Mouse (Mus musculus) intestine, embryonic 15.5 days (tissue): ENCODE results near the gene Atrnl1. TPM values are rescaled to one million over a fixed set of nuclear protein-coding genes. Genes with fewer than 3 reads are reported as not detected.
"Not testable (repeated sequence)": the region's sequence is repeated elsewhere in the genome, so short reads cannot be mapped to it uniquely, and the experiment has no call there.

Source experiments
- ATAC-seq: fragments of 200-750 bp; cut with Nextera tagmentation; 2 replicates; pipeline ENCODE4 v1.8.0; 2017; ENCODE audit warnings: moderate TSS enrichment, moderate library complexity
- H3K27ac ChIP-seq: fragments of 300-500 bp; sonication (generic); 2 replicates; pipeline ENCODE4 v1.5.1; 2015; ENCODE audit warnings: mild to moderate bottlenecking, inconsistent platforms
- H3K27me3 ChIP-seq: fragments of 300-500 bp; sonication (generic); replicated peaks from 2 replicates; pipeline ENCODE4 v1.6.1; 2015; ENCODE audit warnings: inconsistent platforms
- H3K36me3 ChIP-seq: fragments of 300-500 bp; sonication (generic); 2 replicates; pipeline ENCODE4 v1.6.1; 2015; ENCODE audit warnings: inconsistent platforms
- H3K4me1 ChIP-seq: fragments of 300-500 bp; sonication (generic); replicated peaks from 2 replicates; pipeline ENCODE4 v1.6.1; 2015; ENCODE audit warnings: inconsistent platforms
- H3K4me2 ChIP-seq: fragments of 300-500 bp; sonication (generic); replicated peaks from 2 replicates; pipeline ENCODE4 v1.6.1; 2015; ENCODE audit warnings: mild to moderate bottlenecking, inconsistent platforms
- H3K4me3 ChIP-seq: fragments of 300-500 bp; sonication (generic); replicated peaks from 2 replicates; pipeline ENCODE4 v1.5.1; 2015; ENCODE audit warnings: inconsistent platforms
- H3K9ac ChIP-seq: fragments of 300-500 bp; sonication (generic); 2 replicates; pipeline ENCODE4 v1.6.1; 2015; ENCODE audit warnings: inconsistent platforms
- H3K9me3 ChIP-seq: fragments of 300-500 bp; sonication (generic); 2 replicates; pipeline ENCODE4 v1.6.1; 2016; ENCODE audit warnings: inconsistent platforms
- WGBS: fragments of 180-500 bp; shearing (Covaris S2); methylation state at CpG from one replicate; pipeline ENCODE4 v1.1.7; 2015; 5-methylcytosine and 5-hydroxymethylcytosine counted together
- polyA plus RNA-seq: library from polyadenylated mRNA; unstranded; fragments of >200 nt; fragmentation: Nextera tagmentation; extraction: Ambion mirVana; gene quantifications from 2 replicates; pipeline ENCODE4 v1.2.1, GENCODE M21; 2015

The Atrnl1 gene
- polyA plus RNA-seq, 1 experiment from 2014 or later = 4.6 TPM

- no peaks in the 10 kb centered on the region for H3K27me3 ChIP-seq
- H3K27ac ChIP-seq = no peak overlapping the region
- WGBS = 94% methylated on average over 5 of the region's 5 CpGs
- no peak overlapping the region for H3K9ac ChIP-seq
- no peak for ATAC-seq
- H3K4me3 ChIP-seq = no peak overlapping the region
- H3K9me3 ChIP-seq = no peaks in the 10 kb centered on the region
- H3K4me2 ChIP-seq = no peak overlapping the region
- H3K4me1 ChIP-seq = no peaks in the 10 kb centered on the region
- no peaks in the 10 kb centered on the region for H3K36me3 ChIP-seq
Measured at GRCm38 (mm10) chr19:58044816-58045215, 434.0 kb downstream of the Atrnl1 start.

DNA sequence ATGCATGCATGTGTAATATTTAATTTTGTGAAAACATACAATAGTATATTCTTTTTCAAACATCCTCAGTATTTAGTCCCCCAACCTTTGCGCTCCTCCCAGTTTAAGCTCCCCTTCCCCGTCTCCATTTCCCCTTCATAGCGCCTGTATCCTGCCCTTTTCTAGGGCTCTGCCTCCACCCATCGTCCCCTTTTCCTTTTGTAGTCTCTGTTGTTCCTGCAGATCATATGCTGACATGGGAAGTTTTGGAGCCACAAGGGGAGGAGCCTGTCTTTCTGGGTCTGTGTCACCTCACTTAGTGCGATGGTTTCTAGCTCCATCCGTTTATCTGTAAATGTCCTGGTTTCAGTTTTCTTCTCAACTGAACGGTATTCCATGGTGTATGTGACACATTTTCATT, 435.8 kb downstream of the Atrnl1 start:
- H3K27ac ChIP-seq = no peak overlapping the region
- no peaks in the 10 kb centered on the region for H3K9me3 ChIP-seq
- WGBS = 85% methylated on average over 7 of the region's 7 CpGs
- no peaks in the 10 kb centered on the region for H3K4me1 ChIP-seq
- no peak overlapping the region for H3K4me2 ChIP-seq
- no peak for ATAC-seq
- H3K36me3 ChIP-seq = no peaks in the 10 kb centered on the region
- H3K27me3 ChIP-seq = no peaks in the 10 kb centered on the region
- no peak overlapping the region for H3K9ac ChIP-seq
- no peak overlapping the region for H3K4me3 ChIP-seq

GRCm38 (mm10) chr19:58050410-58050809, 439.6 kb downstream of the Atrnl1 start:
- ATAC-seq, H3K4me1 ChIP-seq, H3K27ac ChIP-seq, H3K9me3 ChIP-seq, H3K4me2 ChIP-seq, H3K36me3 ChIP-seq, H3K4me3 ChIP-seq, H3K27me3 ChIP-seq, H3K9ac ChIP-seq: not testable (repeated sequence)
- WGBS = 94% methylated on average over 8 of the region's 9 CpGs

- Histone ChIP-seq H3K4me3 (no peak overlapping the region), H3K4me2 (no peak overlapping the region), H3K9ac (no peak overlapping the region), H3K9me3 (no peaks in the 10 kb centered on the region), H3K4me1 (no peaks in the 10 kb centered on the region), H3K27me3 (no peaks in the 10 kb centered on the region), H3K27ac (no peak overlapping the region), H3K36me3 (no peaks in the 10 kb centered on the region)
- no peak for ATAC-seq
- 93% methylated on average over 8 of the region's 8 CpGs for WGBS
Measured at GRCm38 (mm10) chr19:58050986-58051385, 440.2 kb downstream of the Atrnl1 start.

GRCm38 (mm10) chr19:58051905-58052304, 441.1 kb downstream of the Atrnl1 start:
- 91% methylated on average over 13 of the region's 13 CpGs for WGBS
- no peak for ATAC-seq
- no peaks in the 10 kb centered on the region for H3K4me1 ChIP-seq
- no peak overlapping the region for H3K4me2 ChIP-seq
- no peaks in the 10 kb centered on the region for H3K27me3 ChIP-seq
- H3K4me3 ChIP-seq = no peak overlapping the region
- no peaks in the 10 kb centered on the region for H3K36me3 ChIP-seq
- H3K27ac ChIP-seq = no peak overlapping the region
- H3K9me3 ChIP-seq = no peaks in the 10 kb centered on the region
- H3K9ac ChIP-seq = no peak overlapping the region

DNA sequence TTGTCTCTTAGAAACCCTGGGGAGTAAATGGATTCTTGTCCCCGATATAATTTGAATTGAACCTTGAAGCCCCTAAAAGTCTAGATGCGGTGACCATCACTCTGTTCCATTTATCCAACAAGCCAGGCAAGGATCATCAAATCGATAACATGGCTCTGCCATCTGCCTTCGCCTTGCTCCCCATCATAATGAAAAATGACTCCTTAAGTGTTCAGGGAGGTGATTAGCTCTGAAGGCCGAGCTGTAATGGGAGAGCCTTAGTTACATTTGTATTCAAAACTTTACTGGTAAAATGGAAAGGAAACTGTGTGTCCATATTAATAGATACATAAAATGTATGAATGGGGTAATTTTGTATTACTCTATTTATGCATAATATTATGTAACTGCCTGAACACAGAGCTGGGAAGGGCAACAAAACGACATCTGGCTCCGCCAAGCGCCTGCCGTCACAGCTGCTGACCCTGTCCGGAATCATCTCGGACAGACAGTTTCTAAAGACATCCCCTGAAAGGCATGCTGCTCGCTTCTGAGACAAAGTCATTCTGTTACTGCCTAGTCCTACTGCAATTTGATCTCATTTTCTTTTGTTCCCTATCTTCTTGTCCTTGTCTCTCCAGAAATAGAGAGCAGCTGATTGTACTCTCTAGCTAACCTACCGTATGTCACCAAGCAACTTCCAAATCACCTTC, 441.8 kb downstream of the Atrnl1 start:
- no peak for ATAC-seq
- no peaks in the 10 kb centered on the region for H3K4me1 ChIP-seq
- H3K27ac ChIP-seq = no peak overlapping the region
- no peak overlapping the region for H3K4me3 ChIP-seq
- no peaks in the 10 kb centered on the region for H3K36me3 ChIP-seq
- 77% methylated on average over 13 of the region's 13 CpGs for WGBS
- H3K27me3 ChIP-seq = no peaks in the 10 kb centered on the region
- H3K4me2 ChIP-seq = no peak overlapping the region
- H3K9ac ChIP-seq = no peak overlapping the region
- H3K9me3 ChIP-seq = no peaks in the 10 kb centered on the region

- Histone ChIP-seq H3K27me3 (no peaks in the 10 kb centered on the region), H3K4me3 (no peak overlapping the region), H3K27ac (no peak overlapping the region), H3K4me2 (no peak overlapping the region), H3K9me3 (no peaks in the 10 kb centered on the region), H3K9ac (no peak overlapping the region), H3K4me1 (peaks cover 9% of the 10 kb centered on the region), H3K36me3 (no peaks in the 10 kb centered on the region)
- ATAC-seq = no peak
- 44% methylated on average over 9 of the region's 9 CpGs for WGBS
Measured at GRCm38 (mm10) chr19:58059719-58060118, 448.9 kb downstream of the Atrnl1 start.

- H3K27ac ChIP-seq = no peak overlapping the region
- no peaks in the 10 kb centered on the region for H3K9me3 ChIP-seq
- no peak overlapping the region for H3K4me3 ChIP-seq
- WGBS = 45% methylated on average over 12 of the region's 12 CpGs
- ATAC-seq = no peak
- H3K9ac ChIP-seq = no peak overlapping the region
- no peaks in the 10 kb centered on the region for H3K27me3 ChIP-seq
- no peaks in the 10 kb centered on the region for H3K36me3 ChIP-seq
- peaks cover 9% of the 10 kb centered on the region for H3K4me1 ChIP-seq
- H3K4me2 ChIP-seq = peak overlapping the region; percentile 26
Measured at GRCm38 (mm10) chr19:58060199-58060853, 449.5 kb downstream of the Atrnl1 start.

GRCm38 (mm10) chr19:58060854-58061358, 450.1 kb downstream of the Atrnl1 start:
- Histone ChIP-seq H3K27ac (no peak overlapping the region), H3K27me3 (no peaks in the 10 kb centered on the region), H3K4me2 (peak overlapping the region; percentile 26), H3K36me3 (0 out of 2 replicates have a peak, but pooled peaks cover under 1% of the 10 kb centered on the region), H3K9ac (no peak overlapping the region), H3K4me3 (no peak overlapping the region), H3K4me1 (peaks cover 9% of the 10 kb centered on the region), H3K9me3 (no peaks in the 10 kb centered on the region)
- ATAC-seq = no peak
- WGBS = 38% methylated on average over 15 of the region's 15 CpGs

DNA sequence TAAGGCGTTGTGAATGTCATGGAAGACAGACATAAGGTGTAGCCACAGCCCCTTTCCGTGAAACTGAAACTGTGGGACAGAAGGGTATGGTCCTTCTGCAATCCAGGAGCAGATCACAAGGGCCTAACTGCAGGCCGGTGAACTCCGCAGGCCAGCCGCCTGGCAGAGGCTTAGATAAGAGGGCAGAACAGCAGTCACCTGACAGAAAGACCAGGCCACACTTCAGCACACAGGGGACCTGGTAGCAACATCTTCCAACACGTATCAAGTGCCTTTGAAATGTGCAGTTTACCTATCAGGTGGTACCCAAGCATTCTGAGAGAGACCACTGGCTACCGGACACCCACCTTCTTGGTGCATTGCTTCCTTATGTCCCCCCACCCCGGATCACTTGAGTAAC, 451.1 kb downstream of the Atrnl1 start:
- 0 out of 2 replicates have a peak, but pooled peaks cover 2% of the 10 kb centered on the region for H3K36me3 ChIP-seq
- no peaks in the 10 kb centered on the region for H3K27me3 ChIP-seq
- no peak overlapping the region for H3K4me2 ChIP-seq
- H3K27ac ChIP-seq = no peak overlapping the region
- WGBS = 86% methylated on average over 8 of the region's 8 CpGs
- peaks cover 9% of the 10 kb centered on the region for H3K4me1 ChIP-seq
- no peak overlapping the region for H3K4me3 ChIP-seq
- ATAC-seq = no peak
- no peak overlapping the region for H3K9ac ChIP-seq
- no peaks in the 10 kb centered on the region for H3K9me3 ChIP-seq

DNA sequence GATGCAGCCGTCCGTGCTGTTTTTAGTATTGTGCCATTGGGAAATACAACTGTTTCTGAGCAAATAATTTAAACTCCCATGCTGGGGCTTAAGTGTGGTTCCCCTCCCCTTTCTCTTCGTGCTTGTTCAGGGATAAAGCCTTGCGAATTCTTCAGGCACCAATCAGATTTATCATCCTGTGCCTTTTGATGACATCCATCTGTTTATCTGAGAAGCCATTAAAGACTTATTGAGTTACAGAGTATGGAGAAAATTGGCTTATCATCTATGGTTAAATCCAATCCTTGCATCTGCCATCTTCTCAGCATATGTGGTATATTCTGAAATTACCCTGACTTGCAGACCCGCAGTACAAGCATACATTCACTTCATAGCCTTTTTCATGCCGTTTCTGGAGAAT, 452.7 kb downstream of the Atrnl1 start:
- Histone ChIP-seq H3K9me3 (no peaks in the 10 kb centered on the region), H3K27me3 (no peaks in the 10 kb centered on the region), H3K36me3 (0 out of 2 replicates have a peak, but pooled peaks cover 2% of the 10 kb centered on the region), H3K27ac (no peak overlapping the region), H3K4me1 (peaks cover 9% of the 10 kb centered on the region), H3K4me3 (no peak overlapping the region), H3K4me2 (no peak overlapping the region), H3K9ac (no peak overlapping the region)
- whole genome bisulfite sequencing = 33% methylated on average over 6 of the region's 6 CpGs
- ATAC-seq = no peak

DNA sequence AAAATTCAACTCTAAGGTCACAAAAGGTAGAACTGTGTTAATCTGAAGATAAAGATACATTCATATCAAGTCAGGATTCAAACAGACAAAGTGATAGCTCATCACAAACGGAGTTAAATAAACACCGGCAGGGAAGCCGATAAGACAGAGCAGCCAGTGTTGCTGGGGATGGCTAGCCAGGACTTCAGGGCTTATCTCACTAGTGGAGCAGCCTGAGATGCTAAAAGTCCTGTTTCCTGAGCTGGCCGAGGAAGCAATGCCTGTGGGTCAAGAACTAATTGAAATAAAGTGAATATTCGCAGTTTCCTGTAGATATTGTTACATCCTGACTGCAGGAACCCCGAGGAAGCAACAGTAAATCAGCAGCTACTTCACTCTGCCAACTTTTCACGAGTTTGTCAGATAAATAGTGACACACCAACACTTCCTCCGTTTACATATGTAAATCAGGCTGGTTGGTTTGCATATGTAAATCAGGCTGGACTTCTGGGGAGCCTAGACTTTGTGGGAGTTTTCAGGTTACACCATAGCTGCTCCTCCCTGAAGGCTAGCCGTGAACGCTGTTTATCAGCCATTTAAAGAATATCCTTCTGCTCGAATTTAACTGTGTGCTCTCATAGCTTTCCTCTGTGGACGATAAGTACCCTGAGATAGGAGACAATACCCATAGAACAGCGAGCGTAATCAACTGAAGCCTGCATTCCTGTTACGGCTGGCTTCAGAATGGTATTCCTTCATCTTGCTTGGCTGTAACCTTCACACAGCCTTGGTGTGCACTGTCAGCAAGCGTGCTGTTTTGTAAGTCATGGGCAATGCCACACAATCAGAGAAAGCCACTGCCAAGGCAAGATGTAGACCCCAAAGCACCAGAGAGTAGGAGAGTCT, 453.5 kb downstream of the Atrnl1 start:
- Histone ChIP-seq H3K9me3 (no peaks in the 10 kb centered on the region), H3K36me3 (0 out of 2 replicates have a peak, but pooled peaks cover 2% of the 10 kb centered on the region), H3K4me2 (no peak overlapping the region), H3K9ac (no peak overlapping the region), H3K4me3 (no peak overlapping the region), H3K4me1 (peaks cover 10% of the 10 kb centered on the region), H3K27ac (no peak overlapping the region), H3K27me3 (no peaks in the 10 kb centered on the region)
- WGBS = 33% methylated on average over 16 of the region's 16 CpGs
- no peak for ATAC-seq
